Mouse (Mus musculus) urinary bladder, postnatal 10 days (tissue): ENCODE data around the gene Ildr1.

Experiments
- DNase-seq: peaks from one replicate; pipeline ENCODE4 v3.0.0; 2022; ENCODE audit warnings: low spot score

Gene Ildr1

GRCm38 (mm10) chr16:36693818-36694413 is at the start of gene Ildr1:
TSS of gene Ildr1 (plus strand) at chr16:36693978.
- DNase-seq, result peak; percentile 15

GRCm38 (mm10) chr16:36645124-36645523 is 48.7 kb upstream of the Ildr1 start:
- no peak for DNase-seq

DNA sequence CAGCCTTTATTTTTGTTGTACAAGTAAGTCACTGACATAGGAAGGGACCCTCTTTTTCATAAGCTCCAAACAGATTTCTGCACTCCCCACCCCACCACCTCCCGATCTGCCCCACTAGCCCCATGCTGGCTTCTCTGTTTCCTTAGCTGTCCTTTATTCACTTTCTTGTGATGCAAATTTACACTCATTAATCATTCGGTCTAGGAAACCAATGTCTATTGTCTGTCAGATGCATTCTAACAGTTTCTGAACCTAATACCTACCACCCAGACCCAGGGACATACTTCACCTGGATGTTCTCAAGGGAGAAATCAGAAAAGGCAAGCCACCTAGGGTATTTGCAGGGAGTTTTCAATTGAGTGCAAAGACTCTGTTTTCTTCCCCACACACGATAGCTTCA is 44.5 kb upstream of the Ildr1 start:
- DNase-seq, result no peak

GRCm38 (mm10) chr16:36650511-36650910 is 43.3 kb upstream of the Ildr1 start:
- no peak for DNase-seq

DNA sequence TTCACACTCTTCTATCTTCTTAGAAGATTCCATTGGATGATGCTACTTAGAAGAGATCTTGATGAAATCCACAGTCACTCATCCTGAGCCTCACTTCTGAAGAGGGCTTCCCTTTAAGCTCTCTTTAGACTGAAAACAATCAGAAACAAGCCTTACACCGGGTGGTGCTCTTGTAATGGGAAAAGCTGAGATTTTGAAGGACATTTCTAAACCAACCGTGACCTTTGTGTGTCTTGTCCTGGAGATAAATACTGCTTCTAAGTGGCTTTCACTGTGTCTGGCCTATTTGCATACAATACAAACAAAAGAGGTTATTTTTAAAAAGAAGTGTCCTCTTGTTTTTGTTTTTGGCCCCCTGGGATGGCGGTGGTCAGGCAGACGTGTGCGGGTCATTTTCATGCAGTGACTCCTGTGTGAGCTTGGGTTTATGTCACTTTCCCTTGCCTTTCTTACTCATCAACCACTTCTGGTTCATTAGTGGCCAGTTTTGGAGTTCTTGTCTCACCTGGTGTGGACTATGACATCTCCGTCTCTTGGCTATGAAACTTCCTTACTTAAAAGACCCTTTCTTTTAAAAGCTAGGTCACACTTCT is 42.5 kb upstream of the Ildr1 start:
- no peak for DNase-seq

DNA sequence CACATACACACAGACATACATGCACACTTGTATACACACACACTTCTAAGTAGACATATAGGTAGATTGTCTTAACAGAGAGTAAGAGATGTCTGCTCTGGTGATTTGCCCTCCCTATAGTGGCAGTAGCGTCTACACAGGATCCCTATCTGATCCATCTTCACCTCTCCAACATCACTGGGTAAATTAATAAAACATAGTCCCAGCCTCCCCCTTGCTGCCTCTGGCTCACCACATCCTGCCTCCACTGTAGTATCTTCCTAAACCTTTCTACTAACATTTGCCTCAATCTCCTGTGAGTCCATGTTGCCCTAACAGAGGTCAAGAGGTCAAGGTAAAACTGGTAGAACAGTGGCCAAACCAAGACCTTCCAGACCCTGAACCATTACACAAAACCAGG is 38.6 kb upstream of the Ildr1 start:
- DNase-seq, result no peak

DNA sequence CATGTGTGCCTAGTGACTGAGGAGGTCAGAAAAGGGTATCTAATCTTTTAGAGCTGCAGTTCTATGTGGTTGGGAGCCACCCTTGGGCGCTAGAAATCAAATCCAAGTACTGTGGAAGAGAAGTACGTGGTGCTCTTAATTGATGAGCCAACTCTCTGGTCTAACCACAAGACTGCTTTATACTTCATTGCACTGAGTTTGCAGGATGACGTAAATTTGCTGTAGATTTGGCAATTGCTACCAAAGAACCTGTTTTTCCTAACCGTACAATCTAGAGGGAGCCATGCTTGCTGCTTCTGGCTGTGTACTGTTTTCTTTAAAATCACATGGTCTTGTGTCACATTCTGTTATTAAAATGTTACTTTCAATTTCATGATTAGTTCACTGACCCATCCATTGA is 37.9 kb upstream of the Ildr1 start:
- DNase-seq, result no peak

GRCm38 (mm10) chr16:36661330-36661729 is 32.4 kb upstream of the Ildr1 start:
- no peak for DNase-seq

GRCm38 (mm10) chr16:36663484-36663883 is 30.3 kb upstream of the Ildr1 start:
- DNase-seq, result no peak

DNA sequence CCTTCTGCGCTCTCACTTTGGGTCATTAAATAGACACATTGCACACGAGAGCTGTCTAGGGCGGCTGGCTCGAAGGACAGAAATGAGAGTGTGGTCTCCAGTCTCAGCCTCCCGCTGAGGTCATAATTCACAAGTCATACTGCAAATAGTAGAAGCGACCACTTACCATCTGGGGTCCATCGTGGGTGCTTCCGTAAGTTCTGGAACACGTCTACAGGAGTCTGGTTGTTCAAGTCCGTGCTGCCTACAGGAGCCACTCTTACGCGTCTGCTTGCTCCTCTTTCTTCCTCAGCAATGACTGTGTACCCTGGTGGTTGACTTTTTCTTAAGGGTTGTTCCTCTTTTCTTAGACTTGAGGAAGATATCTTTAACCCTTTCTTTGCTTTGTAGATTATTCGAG is 28.0 kb upstream of the Ildr1 start, which contains the start of gene Cd86:
Cd86 (minus strand) TSS at position 300 of the 400 bp plus-strand sequence.
- DNase-seq, result no peak

GRCm38 (mm10) chr16:36666448-36667017 is 27.2 kb upstream of the Ildr1 start:
- DNase-seq, result no peak

- DNase-seq, result no peak
Observed at GRCm38 (mm10) chr16:36670590-36670989, 23.2 kb upstream of the Ildr1 start.

GRCm38 (mm10) chr16:36673196-36673595 is 20.6 kb upstream of the Ildr1 start:
- DNase-seq, result no peak

GRCm38 (mm10) chr16:36674457-36675204 is 19.1 kb upstream of the Ildr1 start:
- no peak for DNase-seq

- DNase-seq, result no peak
Observed at GRCm38 (mm10) chr16:36675304-36675703, 18.5 kb upstream of the Ildr1 start.

GRCm38 (mm10) chr16:36675902-36676301 is 17.9 kb upstream of the Ildr1 start:
- DNase-seq, result no peak

GRCm38 (mm10) chr16:36681829-36682228 is 11.9 kb upstream of the Ildr1 start:
- no peak for DNase-seq

- no peak for DNase-seq
Observed at GRCm38 (mm10) chr16:36684325-36684918, 9.4 kb upstream of the Ildr1 start.

DNA sequence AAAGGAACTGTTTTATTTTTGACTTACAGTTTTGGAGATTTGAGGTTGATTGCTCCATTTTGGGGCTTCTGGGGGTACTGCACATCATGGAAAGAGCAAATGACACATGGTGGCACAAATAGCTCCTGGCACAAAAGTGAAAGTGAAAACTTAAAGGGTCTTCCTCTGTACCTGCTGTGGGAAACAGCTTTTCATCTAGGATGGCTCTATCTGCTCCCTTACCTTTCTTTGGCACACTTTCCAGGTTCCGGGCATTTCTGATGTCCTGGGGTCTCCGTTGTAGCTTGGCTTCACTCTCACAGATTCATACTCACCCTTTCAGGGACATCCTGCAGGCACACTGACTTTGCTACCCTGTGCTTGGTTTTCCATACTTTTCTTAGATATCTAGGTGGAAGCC is 5.7 kb upstream of the Ildr1 start:
- DNase-seq, result no peak

- DNase-seq, result no peak
Observed at GRCm38 (mm10) chr16:36691484-36691883, 2.3 kb upstream of the Ildr1 start.

DNA sequence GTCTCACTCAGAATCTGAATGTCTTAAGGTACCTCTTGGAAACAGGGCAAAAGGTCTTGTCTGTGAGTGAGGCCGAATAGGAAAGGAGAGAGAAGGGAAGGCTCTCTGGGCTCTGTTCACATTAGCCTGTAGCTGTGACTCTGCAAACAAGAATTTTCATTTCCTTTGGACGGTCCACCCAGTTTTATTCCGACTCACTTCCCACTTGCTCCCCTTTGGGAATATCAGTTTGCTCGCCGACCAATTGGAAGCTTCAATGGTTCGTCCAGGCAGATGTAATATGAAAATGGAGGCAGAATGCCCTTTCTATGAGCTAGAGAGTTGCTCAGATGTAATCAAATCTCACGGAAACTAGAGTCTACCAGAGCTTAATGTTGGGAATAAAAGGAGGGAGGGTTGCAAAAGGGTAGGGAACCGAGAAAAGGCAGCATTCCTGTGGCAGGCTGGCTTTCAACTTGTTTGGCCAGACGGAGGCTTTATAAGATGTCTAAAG is 1.1 kb downstream of the Ildr1 start:
- DNase-seq, result no peak

DNA sequence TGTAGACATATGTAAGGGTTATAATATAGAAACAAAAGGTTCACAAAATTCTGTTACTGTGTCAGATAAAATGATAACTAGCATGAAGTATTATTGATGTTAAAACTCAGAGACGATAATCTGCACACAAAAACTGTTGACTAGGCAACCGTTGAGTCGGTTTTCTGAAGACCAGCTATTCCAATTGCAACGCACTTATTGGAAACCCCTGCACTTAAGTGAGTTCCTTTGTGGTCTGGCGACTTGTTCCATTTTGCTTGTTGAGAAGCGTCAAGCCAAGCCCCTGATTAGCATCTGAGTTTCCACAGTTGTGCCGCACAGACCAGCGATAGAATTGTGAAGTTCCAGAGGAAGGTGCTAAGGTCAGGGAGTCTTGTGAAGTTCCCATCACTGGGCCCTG is 3.6 kb downstream of the Ildr1 start:
- no peak for DNase-seq
